Mouse (Mus musculus): ENCODE measurements around the gene Gm21310.
"Not testable (repeated sequence)": the region's sequence is repeated elsewhere in the genome, so short reads cannot be mapped to it uniquely, and the experiment has no call there.

- not testable (repeated sequence) for TF ChIP-seq CTCF, EP300 (IDR thresholded peaks at IDR 0.05; ENCODE audit: low read depth)
Measured at GRCm38 (mm10) chrY:10147083-10147482, at the start of gene Gm21310.

Measured in liver, postnatal 0 days (tissue).